Mouse (Mus musculus): ENCODE data around the gene Bud23. TPM values are rescaled to one million over a fixed set of nuclear protein-coding genes. Genes with fewer than 3 reads are reported as not detected.

Bud23 gene
- polyA plus RNA-seq, 1 experiment: 71.1 TPM

DNA sequence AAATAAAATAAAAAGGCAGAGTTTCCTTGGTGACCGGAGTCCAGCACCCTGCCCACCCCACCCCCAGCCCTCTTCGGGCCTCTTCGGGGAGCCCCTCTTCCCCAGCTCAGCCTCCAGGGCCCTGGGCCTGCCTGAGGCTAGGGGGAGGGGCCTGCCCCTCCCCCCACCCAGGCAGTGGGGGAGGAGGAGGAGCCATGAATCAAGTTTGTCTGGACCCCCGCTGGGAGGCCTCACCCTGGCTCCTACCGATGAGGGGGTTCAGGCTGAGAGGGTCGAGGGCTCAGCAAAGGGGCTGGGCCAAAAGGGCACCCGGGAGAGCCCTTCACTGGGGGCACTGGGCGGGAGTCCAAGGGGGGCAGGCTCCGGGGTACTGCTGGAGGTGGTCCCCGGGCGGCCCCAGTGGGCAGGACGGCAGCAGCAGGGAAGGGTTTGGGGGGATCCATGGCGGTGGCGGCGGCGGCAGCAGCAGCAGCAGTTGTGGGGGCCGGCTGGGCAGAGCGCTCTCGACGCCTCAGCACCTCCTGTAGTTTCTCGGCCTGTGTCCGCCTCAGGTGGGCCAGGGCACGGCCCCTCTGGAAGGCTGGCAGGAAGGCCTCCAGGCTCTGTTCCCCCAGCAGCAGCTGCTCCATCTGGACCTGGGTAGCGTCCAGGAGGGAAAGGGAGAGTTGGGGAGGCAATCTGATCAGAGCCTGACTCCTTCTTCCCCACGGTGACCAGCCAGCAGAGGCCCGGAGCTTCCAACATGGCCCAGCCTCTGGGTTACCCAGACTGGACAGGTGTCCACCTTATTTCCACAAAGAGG is 8.8 kb upstream of the Bud23 start:
- no peak overlapping the region; the same call in 1 of the 2 replicates for H3K4me3 ChIP-seq (ENCODE audit: low read depth, low read length)
- peaks cover 11% of the 10 kb centered on the region for H3K4me1 ChIP-seq (ENCODE audit: control insufficient read depth, insufficient read depth, low read length)
- no peaks in the 10 kb centered on the region for H3K27me3 ChIP-seq (ENCODE audit: control insufficient read depth, insufficient read depth, low read length, poor library complexity, severe bottlenecking)
- peak overlapping the region; percentile 37 for H3K9ac ChIP-seq (ENCODE audit: low read depth, poor library complexity, severe bottlenecking)
- no peaks in the 10 kb centered on the region for H3K36me3 ChIP-seq (ENCODE audit: control insufficient read depth, insufficient read depth, low read length, poor library complexity, severe bottlenecking)
- H3K27ac ChIP-seq (ENCODE audit: insufficient read depth, low read length): no peak overlapping the region
- TF ChIP-seq POLR2A (IDR thresholded peaks at IDR 0.05; ENCODE audit: insufficient read depth, low read length) (no peak), CTCF (IDR thresholded peaks at IDR 0.05; ENCODE audit: low read depth, low read length) (no peak), EP300 (IDR thresholded peaks at IDR 0.05; ENCODE audit: insufficient read depth, low read depth, low read length) (0 out of 2 replicates have a peak, but pooled peaks have one; percentile 52)
- H3K9me3 ChIP-seq (replicated peaks; ENCODE audit: control insufficient read depth, insufficient read depth, low read length, poor library complexity, severe bottlenecking): no peaks in the 10 kb centered on the region

DNA sequence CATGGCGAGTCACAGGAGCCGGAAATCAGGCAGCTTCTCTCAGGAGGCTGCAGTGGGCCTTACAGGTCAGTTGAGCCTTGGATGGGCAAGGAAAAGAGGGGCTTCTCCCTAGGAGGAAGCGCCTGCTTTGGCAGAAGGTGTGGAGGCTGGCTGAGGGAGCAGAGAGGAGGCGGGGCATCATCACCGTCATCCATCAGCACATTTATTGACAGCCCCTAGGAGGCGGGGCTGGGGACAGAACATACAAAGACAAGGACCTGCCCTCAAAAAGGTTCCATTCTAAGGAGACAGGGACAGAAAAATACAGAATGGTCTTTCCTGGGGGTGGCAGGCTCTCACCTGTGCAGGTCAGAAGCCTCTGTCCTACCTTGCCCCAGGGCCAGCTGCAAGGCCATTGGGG is 8.0 kb upstream of the Bud23 start:
- H3K9ac ChIP-seq (ENCODE audit: low read depth, poor library complexity, severe bottlenecking): peak overlapping the region; percentile 37
- no peak for TF ChIP-seq EP300 (IDR thresholded peaks at IDR 0.05; ENCODE audit: insufficient read depth, low read depth, low read length)
- no peak for TF ChIP-seq POLR2A (IDR thresholded peaks at IDR 0.05; ENCODE audit: insufficient read depth, low read length)
- TF ChIP-seq CTCF (IDR thresholded peaks at IDR 0.05; ENCODE audit: low read depth, low read length): no peak
- H3K27ac ChIP-seq (ENCODE audit: insufficient read depth, low read length): peak overlapping the region; percentile 60; the same call in 1 of the 2 replicates
- no peaks in the 10 kb centered on the region for H3K9me3 ChIP-seq (replicated peaks; ENCODE audit: control insufficient read depth, insufficient read depth, low read length, poor library complexity, severe bottlenecking)
- peaks cover 11% of the 10 kb centered on the region for H3K4me1 ChIP-seq (ENCODE audit: control insufficient read depth, insufficient read depth, low read length)
- H3K27me3 ChIP-seq (ENCODE audit: control insufficient read depth, insufficient read depth, low read length, poor library complexity, severe bottlenecking): no peaks in the 10 kb centered on the region
- H3K4me3 ChIP-seq (ENCODE audit: low read depth, low read length): peak overlapping the region; percentile 61
- H3K36me3 ChIP-seq (ENCODE audit: control insufficient read depth, insufficient read depth, low read length, poor library complexity, severe bottlenecking): no peaks in the 10 kb centered on the region

DNA sequence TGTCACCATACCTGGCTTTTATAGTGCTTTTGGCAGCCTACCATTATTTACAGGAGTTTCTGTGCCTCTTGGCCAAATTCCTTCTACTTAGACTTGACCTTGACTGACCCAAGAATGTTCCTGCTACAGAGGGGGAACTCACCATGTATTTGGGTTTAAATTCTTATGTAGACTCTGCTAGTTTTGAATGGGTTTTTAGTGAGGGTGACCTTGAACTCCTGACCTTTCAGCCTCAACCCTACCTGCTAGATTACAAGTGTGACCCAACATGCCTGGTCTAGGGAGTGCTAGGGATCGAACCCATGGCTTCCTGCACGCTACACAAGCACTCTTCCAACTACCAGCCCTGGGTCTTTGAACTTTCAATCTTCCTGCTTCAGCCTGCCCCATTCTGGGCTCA is 7.3 kb upstream of the Bud23 start:
- Histone ChIP-seq H3K4me3 (ENCODE audit: low read depth, low read length) (peak overlapping the region; percentile 61), H3K9ac (ENCODE audit: low read depth, poor library complexity, severe bottlenecking) (no peak overlapping the region; the same call in 1 of the 2 replicates), H3K36me3 (ENCODE audit: control insufficient read depth, insufficient read depth, low read length, poor library complexity, severe bottlenecking) (no peaks in the 10 kb centered on the region)

DNA sequence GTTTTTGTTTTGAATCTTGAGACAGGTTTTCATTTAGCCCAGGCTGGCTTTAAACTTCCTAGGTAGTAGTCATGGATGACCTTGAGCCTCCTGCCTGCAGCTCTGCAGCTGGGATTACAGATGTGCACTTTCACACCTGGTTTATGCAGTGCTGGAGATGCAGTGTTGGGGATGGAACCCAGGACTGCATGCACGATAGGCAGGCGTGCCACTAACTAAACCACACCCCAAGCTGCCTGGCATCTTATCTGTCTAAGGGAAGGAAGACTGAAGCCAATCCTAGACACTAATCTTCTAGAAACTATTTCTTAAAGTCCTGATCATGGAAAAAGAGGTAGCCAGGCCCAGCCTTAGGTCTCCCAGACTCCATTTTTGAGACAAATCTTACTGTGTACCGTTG is 5.7 kb upstream of the Bud23 start:
- peaks cover 6% of the 10 kb centered on the region for H3K4me1 ChIP-seq (ENCODE audit: control insufficient read depth, insufficient read depth, low read length)
- TF ChIP-seq EP300 (IDR thresholded peaks at IDR 0.05; ENCODE audit: insufficient read depth, low read depth, low read length) (no peak), CTCF (IDR thresholded peaks at IDR 0.05; ENCODE audit: low read depth, low read length) (no peak), POLR2A (IDR thresholded peaks at IDR 0.05; ENCODE audit: insufficient read depth, low read length) (no peak)
- H3K9ac ChIP-seq (ENCODE audit: low read depth, poor library complexity, severe bottlenecking): no peak overlapping the region
- no peaks in the 10 kb centered on the region for H3K9me3 ChIP-seq (replicated peaks; ENCODE audit: control insufficient read depth, insufficient read depth, low read length, poor library complexity, severe bottlenecking)
- H3K27ac ChIP-seq (ENCODE audit: insufficient read depth, low read length): no peak overlapping the region
- H3K4me3 ChIP-seq (ENCODE audit: low read depth, low read length): no peak overlapping the region
- H3K27me3 ChIP-seq (ENCODE audit: control insufficient read depth, insufficient read depth, low read length, poor library complexity, severe bottlenecking): no peaks in the 10 kb centered on the region
- no peaks in the 10 kb centered on the region for H3K36me3 ChIP-seq (ENCODE audit: control insufficient read depth, insufficient read depth, low read length, poor library complexity, severe bottlenecking)

More for the DNA sequence above, 7.3 kb upstream of the Bud23 start:
- H3K9me3 ChIP-seq (replicated peaks; ENCODE audit: control insufficient read depth, insufficient read depth, low read length, poor library complexity, severe bottlenecking): no peaks in the 10 kb centered on the region
- no peak for TF ChIP-seq POLR2A (IDR thresholded peaks at IDR 0.05; ENCODE audit: insufficient read depth, low read length)
- TF ChIP-seq CTCF (IDR thresholded peaks at IDR 0.05; ENCODE audit: low read depth, low read length): no peak
- TF ChIP-seq EP300 (IDR thresholded peaks at IDR 0.05; ENCODE audit: insufficient read depth, low read depth, low read length): no peak
- peaks cover 11% of the 10 kb centered on the region for H3K4me1 ChIP-seq (ENCODE audit: control insufficient read depth, insufficient read depth, low read length)
- H3K27me3 ChIP-seq (ENCODE audit: control insufficient read depth, insufficient read depth, low read length, poor library complexity, severe bottlenecking): no peaks in the 10 kb centered on the region
- H3K27ac ChIP-seq (ENCODE audit: insufficient read depth, low read length): peak overlapping the region; percentile 60; the same call in 1 of the 2 replicates

DNA sequence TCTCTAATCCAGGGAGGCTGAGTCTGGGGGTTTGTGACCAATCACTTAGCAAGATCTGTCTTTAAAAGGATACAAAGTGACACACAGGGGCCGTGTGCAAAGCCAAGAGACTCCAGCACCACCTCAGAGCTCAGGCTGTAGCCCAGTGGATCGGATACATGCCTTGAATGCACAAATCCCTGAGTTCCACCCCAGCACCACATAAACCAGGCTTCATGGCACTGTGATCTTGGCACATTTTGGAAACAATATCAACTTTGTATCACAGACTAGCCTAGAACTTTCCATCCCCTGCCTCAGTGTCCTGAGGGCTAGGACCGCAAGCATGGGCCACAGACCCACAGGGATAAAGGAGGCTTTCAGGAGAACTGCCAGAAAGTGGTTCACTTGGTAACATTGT is 1.2 kb upstream of the Bud23 start:
- H3K36me3 ChIP-seq (ENCODE audit: control insufficient read depth, insufficient read depth, low read length, poor library complexity, severe bottlenecking): no peaks in the 10 kb centered on the region
- no peaks in the 10 kb centered on the region for H3K9me3 ChIP-seq (replicated peaks; ENCODE audit: control insufficient read depth, insufficient read depth, low read length, poor library complexity, severe bottlenecking)
- TF ChIP-seq POLR2A (IDR thresholded peaks at IDR 0.05; ENCODE audit: insufficient read depth, low read length): no peak
- TF ChIP-seq CTCF (IDR thresholded peaks at IDR 0.05; ENCODE audit: low read depth, low read length): no peak
- TF ChIP-seq EP300 (IDR thresholded peaks at IDR 0.05; ENCODE audit: insufficient read depth, low read depth, low read length): no peak
- H3K9ac ChIP-seq (ENCODE audit: low read depth, poor library complexity, severe bottlenecking): no peak overlapping the region
- H3K4me3 ChIP-seq (ENCODE audit: low read depth, low read length): no peak overlapping the region
- H3K4me1 ChIP-seq (ENCODE audit: control insufficient read depth, insufficient read depth, low read length): no peaks in the 10 kb centered on the region
- no peak overlapping the region for H3K27ac ChIP-seq (ENCODE audit: insufficient read depth, low read length)
- H3K27me3 ChIP-seq (ENCODE audit: control insufficient read depth, insufficient read depth, low read length, poor library complexity, severe bottlenecking): no peaks in the 10 kb centered on the region

DNA sequence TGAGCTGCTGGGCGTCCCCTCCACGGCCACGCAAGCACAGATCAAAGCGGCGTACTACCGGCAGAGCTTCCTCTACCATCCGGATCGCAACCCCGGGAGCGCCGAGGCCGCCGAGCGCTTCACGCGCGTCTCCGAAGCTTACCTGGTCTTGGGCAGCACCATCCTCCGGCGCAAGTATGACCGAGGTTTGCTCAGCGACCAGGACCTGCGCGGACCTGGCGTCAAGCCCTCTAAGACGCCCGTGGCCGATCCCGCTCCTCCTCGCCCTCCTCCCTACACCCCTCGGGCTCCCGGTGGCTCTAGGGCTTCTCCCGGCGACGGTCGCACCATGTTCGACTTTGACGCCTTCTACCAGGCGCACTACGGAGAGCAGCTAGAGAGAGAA is 385 bp downstream of the Bud23 start:
- H3K27ac ChIP-seq (ENCODE audit: insufficient read depth, low read length): no peak overlapping the region
- peak overlapping the region; percentile 60 for H3K9ac ChIP-seq (ENCODE audit: low read depth, poor library complexity, severe bottlenecking)
- no peaks in the 10 kb centered on the region for H3K9me3 ChIP-seq (replicated peaks; ENCODE audit: control insufficient read depth, insufficient read depth, low read length, poor library complexity, severe bottlenecking)
- H3K4me3 ChIP-seq (ENCODE audit: low read depth, low read length): peak overlapping the region; percentile 80
- peaks cover 6% of the 10 kb centered on the region for H3K36me3 ChIP-seq (ENCODE audit: control insufficient read depth, insufficient read depth, low read length, poor library complexity, severe bottlenecking)
- no peak for TF ChIP-seq POLR2A (IDR thresholded peaks at IDR 0.05; ENCODE audit: insufficient read depth, low read length)
- no peak for TF ChIP-seq CTCF (IDR thresholded peaks at IDR 0.05; ENCODE audit: low read depth, low read length)
- TF ChIP-seq EP300 (IDR thresholded peaks at IDR 0.05; ENCODE audit: insufficient read depth, low read depth, low read length): no peak
- no peaks in the 10 kb centered on the region for H3K27me3 ChIP-seq (ENCODE audit: control insufficient read depth, insufficient read depth, low read length, poor library complexity, severe bottlenecking)
- H3K4me1 ChIP-seq (ENCODE audit: control insufficient read depth, insufficient read depth, low read length): no peaks in the 10 kb centered on the region
